Mouse (Mus musculus): ENCODE results near the gene Gas7. TPM values are rescaled to one million over a fixed set of nuclear protein-coding genes. Genes with fewer than 3 reads are reported as not detected.

The Gas7 gene
- total and polyA plus RNA-seq, 2 experiments: 1.5 to 1.7 TPM

DNA sequence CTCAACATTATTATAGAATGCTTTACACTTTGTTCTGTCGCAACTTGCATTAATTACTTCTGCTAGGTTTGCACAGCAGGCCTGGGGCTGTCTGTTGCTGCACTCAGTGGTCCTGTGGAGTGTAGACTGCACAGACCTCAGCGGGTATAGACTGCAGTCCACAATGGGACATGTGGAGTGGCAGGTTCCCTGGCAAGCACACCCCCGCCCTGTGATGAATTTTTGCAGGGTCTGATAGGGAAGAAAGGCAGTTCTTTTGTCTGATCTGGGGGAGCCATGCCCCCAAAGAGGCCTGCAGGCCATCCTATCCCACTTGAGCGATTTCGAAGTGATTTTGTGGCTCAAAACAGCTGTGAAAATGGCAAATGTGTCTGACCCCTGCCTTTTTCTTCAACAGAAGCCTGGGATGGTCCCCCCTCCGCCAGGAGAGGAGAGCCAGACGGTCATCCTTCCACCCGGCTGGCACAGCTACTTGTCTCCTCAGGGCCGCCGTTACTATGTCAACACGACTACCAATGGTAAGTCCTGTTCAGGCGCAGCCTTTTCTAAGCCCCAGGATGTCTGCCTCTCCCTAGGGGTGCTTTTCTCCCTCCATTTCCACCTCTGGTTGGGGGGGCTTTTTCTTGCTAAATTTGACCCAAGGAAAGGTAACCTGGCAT lies 147.6 kb downstream of the Gas7 start:
- Histone ChIP-seq H3K9ac (ENCODE audit: low read depth, low read length) (no peak overlapping the region), H3K4me3 (ENCODE audit: insufficient read depth, low read depth, low read length) (no peak overlapping the region), H3K4me1 (ENCODE audit: control insufficient read depth, insufficient read depth, low read length) (no peaks in the 10 kb centered on the region), H3K27me3 (ENCODE audit: control insufficient read depth, insufficient read depth, low read length) (no peaks in the 10 kb centered on the region), H3K36me3 (ENCODE audit: control insufficient read depth, insufficient read depth, low read length) (no peaks in the 10 kb centered on the region), H3K79me2 (ENCODE audit: control insufficient read depth, insufficient read depth, low read length) (no peaks in the 10 kb centered on the region), H3K27ac (replicated peaks; ENCODE audit: insufficient read depth, low read depth, low read length) (no peak overlapping the region)
- no peak for DNase-seq (ENCODE audit: extremely low read depth, low read depth, low spot score)
- 84% methylated on average over 12 of the region's 12 CpGs for WGBS
- TF ChIP-seq CTCF (IDR thresholded peaks at IDR 0.05; ENCODE audit: low read depth, low read length): no peak
- TF ChIP-seq POLR2A (IDR thresholded peaks at IDR 0.05; ENCODE audit: extremely low read depth, insufficient read depth, low read length): no peak

DNA sequence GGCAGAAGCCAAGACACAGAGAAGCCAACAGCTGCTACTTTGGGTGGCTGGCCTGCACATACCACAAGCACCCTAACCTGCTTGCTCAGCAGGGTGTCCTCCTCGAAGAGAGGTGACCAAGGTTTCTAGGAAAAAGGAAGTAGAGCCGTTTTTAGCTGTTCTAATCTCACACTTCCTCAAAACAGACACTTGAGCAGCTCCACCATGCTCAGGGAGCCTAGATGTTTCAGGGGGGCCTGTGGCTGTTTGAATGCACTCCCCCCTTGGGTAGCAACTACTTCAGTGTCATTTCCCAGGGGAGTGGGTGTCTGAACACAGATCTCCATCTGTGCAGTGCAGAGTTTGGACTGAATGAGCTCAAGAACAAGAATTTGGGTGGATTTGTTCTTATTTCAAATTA lies 149.2 kb downstream of the Gas7 start:
- 79% methylated on average over 2 of the region's 2 CpGs for WGBS
- H3K27me3 ChIP-seq (ENCODE audit: control insufficient read depth, insufficient read depth, low read length): no peaks in the 10 kb centered on the region
- no peak for DNase-seq (ENCODE audit: extremely low read depth, low read depth, low spot score)
- H3K9ac ChIP-seq (ENCODE audit: low read depth, low read length): no peak overlapping the region
- TF ChIP-seq POLR2A (IDR thresholded peaks at IDR 0.05; ENCODE audit: extremely low read depth, insufficient read depth, low read length) (no peak), CTCF (IDR thresholded peaks at IDR 0.05; ENCODE audit: low read depth, low read length) (no peak)
- no peak overlapping the region for H3K4me3 ChIP-seq (ENCODE audit: insufficient read depth, low read depth, low read length)
- H3K36me3 ChIP-seq (ENCODE audit: control insufficient read depth, insufficient read depth, low read length): no peaks in the 10 kb centered on the region
- no peak overlapping the region for H3K27ac ChIP-seq (replicated peaks; ENCODE audit: insufficient read depth, low read depth, low read length)
- H3K4me1 ChIP-seq (ENCODE audit: control insufficient read depth, insufficient read depth, low read length): no peaks in the 10 kb centered on the region
- no peaks in the 10 kb centered on the region for H3K79me2 ChIP-seq (ENCODE audit: control insufficient read depth, insufficient read depth, low read length)

DNA sequence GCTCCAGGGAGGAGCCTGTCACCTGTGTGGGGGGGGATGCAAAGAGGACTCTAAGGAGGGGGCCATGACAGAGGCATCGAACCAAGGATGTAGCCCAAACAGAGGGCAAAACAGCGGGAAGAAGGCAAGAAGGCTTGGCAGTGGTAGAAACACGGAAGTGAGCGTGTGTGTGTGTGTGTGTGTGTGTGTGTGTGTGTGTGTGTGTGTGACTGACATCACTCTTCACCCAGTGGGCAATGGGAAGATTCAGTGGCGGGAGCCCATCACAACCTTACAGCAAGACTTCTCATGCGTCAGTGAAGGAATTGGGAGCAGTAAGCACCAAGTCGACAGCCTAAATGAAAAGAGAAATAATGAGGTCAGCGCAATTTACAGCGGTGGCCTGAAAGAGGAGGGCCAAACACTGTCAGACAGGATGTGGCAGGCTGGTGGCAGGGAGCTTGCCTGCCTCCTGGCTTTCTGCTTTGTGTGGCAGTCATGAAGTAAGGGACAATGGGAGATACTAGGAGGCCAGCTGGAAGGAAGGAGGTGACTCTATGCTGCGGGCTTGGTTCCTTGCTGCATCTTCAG lies 153.0 kb downstream of the Gas7 start:
- Histone ChIP-seq H3K4me1 (ENCODE audit: control insufficient read depth, insufficient read depth, low read length) (no peaks in the 10 kb centered on the region), H3K27ac (replicated peaks; ENCODE audit: insufficient read depth, low read depth, low read length) (no peak overlapping the region)
- no peak for DNase-seq (ENCODE audit: extremely low read depth, low read depth, low spot score)

DNA sequence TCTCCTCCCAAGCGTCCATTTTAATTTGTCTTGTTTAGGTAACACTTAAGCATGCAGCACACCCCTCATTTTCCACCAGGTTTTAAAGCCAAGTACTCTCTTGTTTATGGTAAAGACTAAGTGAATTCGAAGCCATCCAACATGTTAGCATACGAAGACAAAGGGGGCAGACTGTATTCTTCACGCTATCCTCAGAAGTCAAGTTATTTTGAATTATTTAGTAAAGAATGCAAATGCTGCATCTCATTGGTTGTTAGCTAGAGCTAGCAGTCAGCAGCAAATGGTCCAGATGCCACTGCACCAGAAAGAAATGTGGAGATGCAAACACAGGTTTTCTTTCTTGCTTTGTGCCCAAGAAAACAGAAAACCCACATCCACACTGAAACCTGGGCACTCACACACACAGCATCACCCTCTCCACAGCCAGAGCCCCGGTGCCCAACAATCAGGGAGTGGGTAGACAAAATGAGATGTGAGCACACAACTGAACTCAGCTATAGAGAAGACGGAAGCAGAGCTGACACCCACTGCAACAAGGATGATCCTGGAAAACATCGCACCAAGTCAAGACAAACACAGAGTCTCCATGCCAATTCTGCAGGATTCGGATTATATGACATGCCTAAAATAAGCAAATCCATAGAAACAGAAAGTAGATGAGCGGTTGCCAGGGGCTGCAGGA lies 157.1 kb downstream of the Gas7 start:
- no peak overlapping the region for H3K27ac ChIP-seq (replicated peaks; ENCODE audit: insufficient read depth, low read depth, low read length)
- WGBS: 89% methylated on average over 9 of the region's 9 CpGs
- H3K36me3 ChIP-seq (ENCODE audit: control insufficient read depth, insufficient read depth, low read length): no peaks in the 10 kb centered on the region
- DNase-seq (ENCODE audit: extremely low read depth, low read depth, low spot score): no peak
- TF ChIP-seq CTCF (IDR thresholded peaks at IDR 0.05; ENCODE audit: low read depth, low read length) (no peak), POLR2A (IDR thresholded peaks at IDR 0.05; ENCODE audit: extremely low read depth, insufficient read depth, low read length) (no peak)
- no peaks in the 10 kb centered on the region for H3K4me1 ChIP-seq (ENCODE audit: control insufficient read depth, insufficient read depth, low read length)
- H3K9ac ChIP-seq (ENCODE audit: low read depth, low read length): no peak overlapping the region
- H3K79me2 ChIP-seq (ENCODE audit: control insufficient read depth, insufficient read depth, low read length): no peaks in the 10 kb centered on the region
- H3K4me3 ChIP-seq (ENCODE audit: insufficient read depth, low read depth, low read length): no peak overlapping the region
- H3K27me3 ChIP-seq (ENCODE audit: control insufficient read depth, insufficient read depth, low read length): no peaks in the 10 kb centered on the region

More for the DNA sequence above, 153.0 kb downstream of the Gas7 start:
- Histone ChIP-seq H3K79me2 (ENCODE audit: control insufficient read depth, insufficient read depth, low read length) (no peaks in the 10 kb centered on the region), H3K36me3 (ENCODE audit: control insufficient read depth, insufficient read depth, low read length) (no peaks in the 10 kb centered on the region), H3K27me3 (ENCODE audit: control insufficient read depth, insufficient read depth, low read length) (no peaks in the 10 kb centered on the region), H3K4me3 (ENCODE audit: insufficient read depth, low read depth, low read length) (no peak overlapping the region), H3K9ac (ENCODE audit: low read depth, low read length) (no peak overlapping the region)
- 85% methylated on average over 10 of the region's 10 CpGs for WGBS
- TF ChIP-seq POLR2A (IDR thresholded peaks at IDR 0.05; ENCODE audit: extremely low read depth, insufficient read depth, low read length) (no peak), CTCF (IDR thresholded peaks at IDR 0.05; ENCODE audit: low read depth, low read length) (no peak)

DNA sequence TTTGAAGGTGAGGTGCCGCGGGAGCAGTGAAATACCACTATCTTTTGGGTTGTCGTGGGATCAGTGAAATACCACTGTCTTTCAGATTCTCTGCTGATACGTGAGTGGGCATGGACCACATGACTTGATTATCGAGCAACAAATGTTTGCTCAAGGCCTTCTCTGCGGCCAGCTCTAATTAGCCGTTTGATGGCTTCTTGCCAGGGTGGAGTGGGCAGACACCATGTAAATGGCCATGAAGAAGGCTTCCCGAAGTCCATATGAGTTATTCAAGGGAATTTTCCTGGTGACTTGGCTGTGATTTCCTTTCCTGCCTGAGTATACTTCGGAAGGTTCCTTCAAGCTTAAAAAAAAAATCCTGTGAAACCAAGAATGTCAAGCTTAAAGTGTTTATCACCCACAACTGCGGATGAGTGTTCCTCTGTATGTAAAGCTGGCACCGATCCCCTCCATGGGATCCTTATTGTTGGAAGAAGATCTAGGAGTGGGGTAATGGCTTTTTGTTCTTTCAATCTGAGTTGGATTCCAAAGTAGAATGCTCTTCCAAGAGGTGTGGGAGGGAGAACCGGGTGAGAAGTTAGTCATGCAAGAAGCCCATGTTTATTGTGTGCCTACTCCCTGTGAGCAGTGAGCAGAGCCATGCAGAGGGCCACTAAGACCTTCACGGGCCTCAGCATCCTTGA lies 161.5 kb downstream of the Gas7 start:
- Histone ChIP-seq H3K4me1 (ENCODE audit: control insufficient read depth, insufficient read depth, low read length) (no peaks in the 10 kb centered on the region), H3K79me2 (ENCODE audit: control insufficient read depth, insufficient read depth, low read length) (no peaks in the 10 kb centered on the region), H3K27me3 (ENCODE audit: control insufficient read depth, insufficient read depth, low read length) (no peaks in the 10 kb centered on the region), H3K27ac (replicated peaks; ENCODE audit: insufficient read depth, low read depth, low read length) (no peak overlapping the region), H3K9ac (ENCODE audit: low read depth, low read length) (no peak overlapping the region), H3K36me3 (ENCODE audit: control insufficient read depth, insufficient read depth, low read length) (no peaks in the 10 kb centered on the region), H3K4me3 (ENCODE audit: insufficient read depth, low read depth, low read length) (no peak overlapping the region)
- WGBS: 78% methylated on average over 13 of the region's 13 CpGs
- no peak for DNase-seq (ENCODE audit: extremely low read depth, low read depth, low spot score)
- TF ChIP-seq POLR2A (IDR thresholded peaks at IDR 0.05; ENCODE audit: extremely low read depth, insufficient read depth, low read length): no peak
- no peak for TF ChIP-seq CTCF (IDR thresholded peaks at IDR 0.05; ENCODE audit: low read depth, low read length)

Data from liver, adult 2 months (tissue).